Mouse (Mus musculus): ENCODE results near the gene Tspan33. TPM values are rescaled to one million over a fixed set of nuclear protein-coding genes. Genes with fewer than 3 reads are reported as not detected.

The Tspan33 gene
- polyA plus RNA-seq, 1 experiment from 2014 or later, result 5.8 TPM

GRCm38 (mm10) chr6:29726576-29727200 is 32.7 kb downstream of the Tspan33 start:
- Histone ChIP-seq H3K9me3 (no peaks in the 10 kb centered on the region), H3K4me2 (no peak overlapping the region), H3K36me3 (no peaks in the 10 kb centered on the region), H3K27me3 (replicated peaks) (peaks cover 7% of the 10 kb centered on the region; the same call in 1 of the 2 replicates), H3K4me3 (no peak overlapping the region), H3K4me1 (no peaks in the 10 kb centered on the region), H3K9ac (no peak overlapping the region), H3K27ac (replicated peaks) (no peak overlapping the region)
- ATAC-seq (ENCODE audit: extremely low read depth, insufficient number of reproducible peaks, low FRiP score, low TSS enrichment), result no peak
- 62% methylated on average over 1 of the region's 1 CpGs for WGBS

GRCm38 (mm10) chr6:29728035-29728434 is 34.0 kb downstream of the Tspan33 start:
- WGBS, result 64% methylated on average over 3 of the region's 3 CpGs
- H3K27me3 ChIP-seq (replicated peaks), result no peaks in the 10 kb centered on the region
- ATAC-seq (ENCODE audit: extremely low read depth, insufficient number of reproducible peaks, low FRiP score, low TSS enrichment), result no peak

GRCm38 (mm10) chr6:29729491-29729890 is 35.5 kb downstream of the Tspan33 start:
- no peak overlapping the region for H3K27ac ChIP-seq (replicated peaks)
- no peaks in the 10 kb centered on the region for H3K9me3 ChIP-seq
- H3K9ac ChIP-seq, result no peak overlapping the region
- H3K4me2 ChIP-seq, result no peak overlapping the region
- 59% methylated on average over 1 of the region's 1 CpGs for WGBS
- no peaks in the 10 kb centered on the region for H3K36me3 ChIP-seq
- H3K4me3 ChIP-seq, result no peak overlapping the region
- H3K27me3 ChIP-seq (replicated peaks), result no peaks in the 10 kb centered on the region
- ATAC-seq (ENCODE audit: extremely low read depth, insufficient number of reproducible peaks, low FRiP score, low TSS enrichment), result no peak
- H3K4me1 ChIP-seq, result peaks cover 3% of the 10 kb centered on the region

More at GRCm38 (mm10) chr6:29728035-29728434, 34.0 kb downstream of the Tspan33 start:
- Histone ChIP-seq H3K4me3 (no peak overlapping the region), H3K27ac (replicated peaks) (no peak overlapping the region), H3K36me3 (no peaks in the 10 kb centered on the region), H3K4me2 (no peak overlapping the region), H3K9me3 (no peaks in the 10 kb centered on the region), H3K9ac (no peak overlapping the region), H3K4me1 (no peaks in the 10 kb centered on the region)

GRCm38 (mm10) chr6:29735336-29735688 is 41.3 kb downstream of the Tspan33 start, which contains the start of gene Smo:
Smo (plus strand) TSS chr6:29735503.
- Histone ChIP-seq H3K27ac (replicated peaks) (peak within 1 kb of the TSS; percentile 98), H3K36me3 (peaks cover 9% of the 10 kb centered on the region), H3K9ac (peak within 1 kb of the TSS; percentile 96), H3K4me3 (peak within 1 kb of the TSS; percentile 74), H3K9me3 (no peaks in the 10 kb centered on the region), H3K4me1 (peaks cover 30% of the 10 kb centered on the region), H3K4me2 (peak within 1 kb of the TSS; percentile 77), H3K27me3 (replicated peaks) (no peaks in the 10 kb centered on the region)
- ATAC-seq (ENCODE audit: extremely low read depth, insufficient number of reproducible peaks, low FRiP score, low TSS enrichment), result peak; percentile 85
- under 1% methylated on average over 24 of the region's 30 CpGs for WGBS

DNA sequence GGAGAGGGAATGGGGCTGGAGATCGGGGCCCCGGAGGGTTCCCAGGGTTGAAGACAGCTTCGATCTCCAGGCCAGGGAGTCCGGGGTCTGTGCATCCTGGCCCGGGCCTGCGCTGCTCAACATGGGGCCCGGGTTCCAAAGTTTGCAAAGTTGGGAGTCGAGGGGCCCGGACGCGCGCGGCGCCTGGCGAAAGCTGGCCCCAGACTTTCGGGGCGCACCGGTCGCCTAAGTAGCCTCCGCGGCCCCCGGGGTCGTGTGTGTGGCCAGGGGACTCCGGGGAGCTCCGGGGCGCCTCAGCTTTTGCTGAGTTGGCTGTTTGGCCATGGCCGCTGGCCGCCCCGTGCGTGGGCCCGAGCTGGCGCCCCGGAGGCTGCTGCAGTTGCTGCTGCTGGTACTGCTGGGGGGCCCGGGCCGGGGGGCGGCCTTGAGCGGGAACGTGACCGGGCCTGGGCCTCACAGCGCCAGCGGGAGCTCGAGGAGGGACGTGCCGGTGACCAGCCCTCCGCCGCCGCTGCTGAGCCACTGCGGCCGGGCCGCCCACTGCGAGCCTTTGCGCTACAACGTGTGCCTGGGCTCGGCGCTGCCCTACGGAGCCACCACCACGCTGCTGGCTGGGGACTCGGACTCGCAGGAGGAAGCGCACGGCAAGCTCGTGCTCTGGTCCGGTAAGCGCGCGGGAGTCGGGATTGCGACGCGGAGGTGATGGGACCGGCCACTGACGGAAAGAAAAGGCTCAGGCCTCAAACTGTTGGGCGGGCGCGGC is 41.8 kb downstream of the Tspan33 start:
- no peaks in the 10 kb centered on the region for H3K27me3 ChIP-seq (replicated peaks)
- peak overlapping the region; percentile 77 for H3K4me2 ChIP-seq
- no peaks in the 10 kb centered on the region for H3K9me3 ChIP-seq
- H3K4me3 ChIP-seq, result peak overlapping the region; percentile 74
- H3K9ac ChIP-seq, result peak overlapping the region; percentile 96
- peak; percentile 53; the same call in 1 of the 2 replicates for ATAC-seq (ENCODE audit: extremely low read depth, insufficient number of reproducible peaks, low FRiP score, low TSS enrichment)
- peaks cover 9% of the 10 kb centered on the region for H3K36me3 ChIP-seq
- H3K27ac ChIP-seq (replicated peaks), result peak overlapping the region; percentile 98
- WGBS, result under 1% methylated on average over 69 of the region's 75 CpGs
- peaks cover 30% of the 10 kb centered on the region for H3K4me1 ChIP-seq

DNA sequence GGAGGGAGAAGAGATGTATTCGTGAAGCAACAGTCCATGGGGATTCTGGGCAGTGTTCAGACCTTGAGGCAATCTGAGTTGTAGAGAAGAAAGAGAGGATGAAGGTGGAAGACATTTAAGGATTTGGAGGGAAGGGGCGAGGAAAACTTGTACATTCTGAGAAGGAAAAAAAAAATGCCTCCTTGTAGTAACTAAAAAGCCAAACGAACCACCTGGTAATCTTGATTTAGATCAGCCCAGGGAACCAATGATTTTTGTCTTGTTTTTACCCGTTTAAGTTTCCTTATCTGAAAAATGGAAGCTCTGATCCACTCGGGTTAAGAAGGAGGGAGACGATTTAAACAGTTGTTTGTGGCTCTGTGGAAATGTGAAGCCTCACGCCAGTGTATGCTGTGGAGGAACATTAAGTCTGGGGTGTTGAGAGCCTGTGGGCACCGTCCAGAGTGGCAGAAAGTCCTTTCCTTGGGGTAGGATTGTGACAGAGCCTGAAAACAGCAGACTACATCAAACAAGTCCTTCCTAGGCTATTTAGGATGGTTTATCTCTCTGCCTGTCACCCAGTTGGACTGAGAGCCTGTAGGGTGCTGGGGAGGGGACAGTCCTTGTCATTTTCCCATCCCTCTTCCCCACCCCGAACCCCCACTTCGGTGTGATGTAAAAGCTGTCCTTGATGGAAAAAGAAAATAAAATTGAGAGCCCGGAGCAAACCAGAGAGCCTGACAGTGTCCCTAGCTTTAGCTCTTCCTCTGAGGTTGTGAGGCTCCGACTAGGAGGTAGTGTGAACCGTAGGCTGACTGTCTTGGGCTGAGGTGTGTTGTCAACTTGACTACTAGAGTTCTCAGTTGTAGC is 42.8 kb downstream of the Tspan33 start:
- 10% methylated on average over 13 of the region's 13 CpGs for WGBS
- H3K4me2 ChIP-seq, result peak overlapping the region; percentile 77
- no peak for ATAC-seq (ENCODE audit: extremely low read depth, insufficient number of reproducible peaks, low FRiP score, low TSS enrichment)

GRCm38 (mm10) chr6:29751466-29752152 is 57.6 kb downstream of the Tspan33 start:
- H3K4me3 ChIP-seq, result no peak overlapping the region
- 83% methylated on average over 3 of the region's 3 CpGs for WGBS
- no peak for ATAC-seq (ENCODE audit: extremely low read depth, insufficient number of reproducible peaks, low FRiP score, low TSS enrichment)
- H3K4me2 ChIP-seq, result no peak overlapping the region
- peaks cover 4% of the 10 kb centered on the region; the same call in 1 of the 2 replicates for H3K4me1 ChIP-seq
- H3K9ac ChIP-seq, result no peak overlapping the region
- H3K9me3 ChIP-seq, result peaks cover 9% of the 10 kb centered on the region
- peaks cover 44% of the 10 kb centered on the region for H3K36me3 ChIP-seq
- no peaks in the 10 kb centered on the region for H3K27me3 ChIP-seq (replicated peaks)
- no peak overlapping the region for H3K27ac ChIP-seq (replicated peaks)

More for the DNA sequence above, 42.8 kb downstream of the Tspan33 start:
- peak overlapping the region; percentile 74 for H3K4me3 ChIP-seq
- no peaks in the 10 kb centered on the region for H3K27me3 ChIP-seq (replicated peaks)
- peaks cover 9% of the 10 kb centered on the region for H3K36me3 ChIP-seq
- H3K9me3 ChIP-seq, result no peaks in the 10 kb centered on the region
- peak overlapping the region; percentile 96 for H3K9ac ChIP-seq
- H3K27ac ChIP-seq (replicated peaks), result peak overlapping the region; percentile 98
- H3K4me1 ChIP-seq, result peaks cover 30% of the 10 kb centered on the region

DNA sequence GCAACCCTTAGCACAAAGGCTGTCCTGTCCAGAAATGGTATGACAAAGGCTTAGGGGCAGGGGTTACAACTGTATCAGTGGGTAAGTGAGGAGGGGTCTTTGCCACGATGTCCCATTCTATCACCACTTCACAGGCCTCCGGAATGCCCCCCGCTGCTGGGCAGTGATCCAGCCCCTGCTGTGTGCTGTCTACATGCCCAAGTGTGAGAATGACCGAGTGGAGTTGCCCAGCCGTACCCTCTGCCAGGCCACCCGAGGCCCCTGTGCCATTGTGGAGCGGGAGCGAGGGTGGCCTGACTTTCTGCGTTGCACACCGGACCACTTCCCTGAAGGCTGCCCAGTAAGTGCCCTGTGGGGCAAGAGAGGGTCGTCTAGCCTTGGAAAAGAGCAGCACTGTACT is 59.3 kb downstream of the Tspan33 start:
- no peak overlapping the region for H3K4me2 ChIP-seq
- H3K9ac ChIP-seq, result no peak overlapping the region
- H3K36me3 ChIP-seq, result peaks cover 61% of the 10 kb centered on the region
- H3K27me3 ChIP-seq (replicated peaks), result no peaks in the 10 kb centered on the region
- H3K4me3 ChIP-seq, result no peak overlapping the region
- ATAC-seq (ENCODE audit: extremely low read depth, insufficient number of reproducible peaks, low FRiP score, low TSS enrichment), result no peak
- H3K4me1 ChIP-seq, result no peaks in the 10 kb centered on the region
- peaks cover 1% of the 10 kb centered on the region for H3K9me3 ChIP-seq
- 87% methylated on average over 11 of the region's 11 CpGs for WGBS
- H3K27ac ChIP-seq (replicated peaks), result no peak overlapping the region

DNA sequence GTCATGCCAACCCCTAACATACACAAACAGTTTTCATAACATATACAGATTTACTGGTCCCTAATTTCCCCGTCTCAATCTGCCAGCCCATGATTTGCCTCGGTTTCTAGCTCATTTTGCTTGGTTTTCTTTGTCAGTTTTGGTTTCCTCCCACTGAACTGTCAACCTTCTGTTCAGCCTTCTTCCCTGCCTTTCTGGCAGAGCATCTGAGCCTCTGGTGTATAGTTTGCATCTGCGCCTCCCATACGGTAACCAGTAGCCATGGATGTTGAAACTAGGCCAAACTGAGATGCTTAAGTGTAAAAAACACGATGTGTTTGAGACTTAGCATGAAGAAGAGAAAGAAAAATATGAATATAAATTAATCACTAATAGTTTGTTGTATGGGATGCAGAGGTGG is 62.0 kb downstream of the Tspan33 start:
- no peaks in the 10 kb centered on the region for H3K27me3 ChIP-seq (replicated peaks)
- no peak overlapping the region for H3K27ac ChIP-seq (replicated peaks)
- no peak for ATAC-seq (ENCODE audit: extremely low read depth, insufficient number of reproducible peaks, low FRiP score, low TSS enrichment)
- WGBS, result 85% methylated on average over 5 of the region's 5 CpGs
- no peak overlapping the region for H3K4me2 ChIP-seq
- H3K9ac ChIP-seq, result no peak overlapping the region
- no peaks in the 10 kb centered on the region for H3K4me1 ChIP-seq
- no peak overlapping the region for H3K4me3 ChIP-seq
- no peaks in the 10 kb centered on the region for H3K9me3 ChIP-seq
- peaks cover 77% of the 10 kb centered on the region for H3K36me3 ChIP-seq

- H3K9ac ChIP-seq, result no peak overlapping the region
- no peak overlapping the region for H3K27ac ChIP-seq (replicated peaks)
- no peak overlapping the region for H3K4me3 ChIP-seq
- no peaks in the 10 kb centered on the region for H3K9me3 ChIP-seq
- no peaks in the 10 kb centered on the region for H3K27me3 ChIP-seq (replicated peaks)
- 91% methylated on average over 4 of the region's 4 CpGs for WGBS
- no peaks in the 10 kb centered on the region for H3K4me1 ChIP-seq
- no peak overlapping the region for H3K4me2 ChIP-seq
- no peak for ATAC-seq (ENCODE audit: extremely low read depth, insufficient number of reproducible peaks, low FRiP score, low TSS enrichment)
- H3K36me3 ChIP-seq, result peaks cover 79% of the 10 kb centered on the region
Observed at GRCm38 (mm10) chr6:29756476-29756875, 62.5 kb downstream of the Tspan33 start.

DNA sequence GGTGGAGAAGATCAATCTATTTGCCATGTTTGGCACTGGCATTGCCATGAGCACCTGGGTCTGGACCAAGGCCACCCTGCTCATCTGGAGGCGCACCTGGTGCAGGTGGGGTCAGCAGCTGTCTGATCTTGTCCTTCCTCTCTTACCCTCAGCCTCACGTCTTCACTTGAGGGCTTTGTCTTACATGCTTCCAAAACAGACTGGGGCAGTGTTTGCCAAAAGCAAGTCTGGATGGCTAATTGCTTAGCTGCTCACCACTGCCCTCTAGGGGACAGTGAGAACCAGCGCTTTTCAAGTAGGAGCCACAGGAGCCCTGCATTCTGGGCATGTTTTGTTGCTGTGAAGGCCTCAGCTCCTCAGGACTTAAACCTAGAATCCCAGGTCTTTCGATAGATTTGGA is 64.4 kb downstream of the Tspan33 start:
- Histone ChIP-seq H3K4me2 (no peak overlapping the region), H3K27ac (replicated peaks) (no peak overlapping the region), H3K4me1 (no peaks in the 10 kb centered on the region), H3K27me3 (replicated peaks) (no peaks in the 10 kb centered on the region), H3K36me3 (peaks cover 85% of the 10 kb centered on the region), H3K4me3 (no peak overlapping the region), H3K9me3 (no peaks in the 10 kb centered on the region), H3K9ac (no peak overlapping the region)
- 40% methylated on average over 4 of the region's 4 CpGs for WGBS
- no peak for ATAC-seq (ENCODE audit: extremely low read depth, insufficient number of reproducible peaks, low FRiP score, low TSS enrichment)

All from heart, embryonic 13.5 days (tissue).